Mouse (Mus musculus): ENCODE results near the gene Mtx3. TPM values are rescaled to one million over a fixed set of nuclear protein-coding genes. Genes with fewer than 3 reads are reported as not detected.

Mtx3 gene
- polyA plus RNA-seq, 1 experiment from 2014 or later, result 4.3 TPM

DNA sequence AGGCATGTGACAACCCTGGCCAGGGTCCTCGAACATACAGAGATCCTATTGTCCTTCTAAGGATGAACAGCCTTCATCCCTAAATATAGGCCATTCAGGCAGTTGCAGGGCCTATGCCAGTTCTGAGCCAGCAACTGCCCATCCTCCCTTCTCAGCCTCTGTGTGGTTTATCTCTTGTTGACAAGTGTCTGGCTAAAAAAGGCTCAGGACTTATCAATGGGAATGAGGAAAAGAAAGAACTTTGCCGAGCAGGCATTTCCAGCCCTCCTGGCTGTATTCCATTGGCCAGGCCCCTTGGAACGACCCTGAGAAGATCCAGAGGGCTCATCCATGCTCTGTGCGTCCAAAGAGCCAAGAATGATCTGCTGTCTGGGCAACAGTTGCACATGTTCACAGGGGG, 58.7 kb downstream of the Mtx3 start:
- no peaks in the 10 kb centered on the region for H3K9me3 ChIP-seq (replicated peaks)
- ATAC-seq (ENCODE audit: low FRiP score), result no peak
- H3K4me3 ChIP-seq, result no peak overlapping the region
- H3K36me3 ChIP-seq, result no peaks in the 10 kb centered on the region
- H3K4me1 ChIP-seq, result no peaks in the 10 kb centered on the region
- H3K27me3 ChIP-seq, result no peaks in the 10 kb centered on the region
- H3K4me2 ChIP-seq (replicated peaks), result no peak overlapping the region
- no peak overlapping the region for H3K9ac ChIP-seq
- H3K27ac ChIP-seq, result no peak overlapping the region
- WGBS, result 79% methylated on average over 4 of the region's 4 CpGs

GRCm38 (mm10) chr13:92905944-92906343, 61.4 kb downstream of the Mtx3 start:
- no peak for ATAC-seq (ENCODE audit: low FRiP score)
- H3K4me2 ChIP-seq (replicated peaks), result no peak overlapping the region
- H3K4me1 ChIP-seq, result no peaks in the 10 kb centered on the region
- no peaks in the 10 kb centered on the region for H3K36me3 ChIP-seq
- WGBS, result 88% methylated on average over 5 of the region's 5 CpGs
- no peak overlapping the region for H3K27ac ChIP-seq
- H3K9me3 ChIP-seq (replicated peaks), result no peaks in the 10 kb centered on the region
- H3K9ac ChIP-seq, result no peak overlapping the region
- H3K4me3 ChIP-seq, result no peak overlapping the region
- H3K27me3 ChIP-seq, result no peaks in the 10 kb centered on the region

- no peak overlapping the region for H3K4me2 ChIP-seq (replicated peaks)
- H3K27me3 ChIP-seq, result no peaks in the 10 kb centered on the region
- H3K36me3 ChIP-seq, result no peaks in the 10 kb centered on the region
- no peaks in the 10 kb centered on the region for H3K9me3 ChIP-seq (replicated peaks)
- 55% methylated on average over 5 of the region's 5 CpGs for WGBS
- H3K4me3 ChIP-seq, result no peak overlapping the region
- H3K4me1 ChIP-seq, result no peaks in the 10 kb centered on the region
- H3K9ac ChIP-seq, result no peak overlapping the region
- no peak overlapping the region for H3K27ac ChIP-seq
- ATAC-seq (ENCODE audit: low FRiP score), result no peak
Measured at GRCm38 (mm10) chr13:92907366-92907765, 62.8 kb downstream of the Mtx3 start.

Other genes starting within 250 kb of the Mtx3 start
- 18.1 and 18.7 TPM in 2 replicates for gene Serinc5, start 233.7 kb upstream of the Mtx3 start, polyA plus RNA-seq (2016; fragmentation: Nextera tagmentation; extraction: Ambion mirVana)
- gene Thbs4, start 49.9 kb upstream of the Mtx3 start, polyA plus RNA-seq (2016; fragmentation: Nextera tagmentation; extraction: Ambion mirVana), result 2.8 and 4.0 TPM in 2 replicates